Mouse (Mus musculus): ENCODE data around the gene Atp2a2.

GRCm38 (mm10) chr5:122454883-122455282 is 47.1 kb downstream of the Atp2a2 start:
- TF ChIP-seq TAL1 (IDR thresholded peaks at IDR 0.05; ENCODE audit: low read length), result no peak
- TF ChIP-seq GATA1 (IDR thresholded peaks at IDR 0.05; ENCODE audit: low read length), result no peak
